Mouse (Mus musculus) urinary bladder, postnatal 25 days (tissue): Measurements from ENCODE around the gene Actl10.
A peak's percentile ranks its signal among the peaks of the same experiment; 100 is the strongest.

Source experiments
- DNase-seq: peaks from one replicate; pipeline ENCODE4 v3.0.0; 2022; ENCODE audit warnings: low spot score

Gene Actl10

GRCm38 (mm10) chr2:154551476-154551875, at the start of gene Actl10:
Gene Actl10, plus strand, starts transcription at chr2:154551776.
- DNase-seq: no peak

DNA sequence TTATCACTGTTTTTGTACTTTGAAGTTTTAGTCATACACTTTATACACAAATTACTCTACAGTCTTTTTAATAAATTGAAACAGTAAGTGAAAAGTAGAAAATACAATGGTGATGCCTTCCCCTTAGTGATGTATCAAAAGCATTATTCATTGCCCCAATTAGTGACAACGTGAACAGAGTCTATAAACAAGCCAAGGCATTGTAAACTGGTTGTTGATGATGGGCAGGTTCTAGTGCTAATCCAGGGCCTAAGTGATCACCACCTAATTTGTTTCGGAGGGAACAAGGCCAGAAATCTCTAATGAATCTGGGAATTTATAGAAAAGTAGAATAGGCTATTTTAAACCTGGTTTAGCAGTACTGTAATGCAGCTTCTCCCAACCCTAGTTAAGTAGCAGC, 44.5 kb upstream of the Actl10 start:
- DNase-seq: no peak

DNA sequence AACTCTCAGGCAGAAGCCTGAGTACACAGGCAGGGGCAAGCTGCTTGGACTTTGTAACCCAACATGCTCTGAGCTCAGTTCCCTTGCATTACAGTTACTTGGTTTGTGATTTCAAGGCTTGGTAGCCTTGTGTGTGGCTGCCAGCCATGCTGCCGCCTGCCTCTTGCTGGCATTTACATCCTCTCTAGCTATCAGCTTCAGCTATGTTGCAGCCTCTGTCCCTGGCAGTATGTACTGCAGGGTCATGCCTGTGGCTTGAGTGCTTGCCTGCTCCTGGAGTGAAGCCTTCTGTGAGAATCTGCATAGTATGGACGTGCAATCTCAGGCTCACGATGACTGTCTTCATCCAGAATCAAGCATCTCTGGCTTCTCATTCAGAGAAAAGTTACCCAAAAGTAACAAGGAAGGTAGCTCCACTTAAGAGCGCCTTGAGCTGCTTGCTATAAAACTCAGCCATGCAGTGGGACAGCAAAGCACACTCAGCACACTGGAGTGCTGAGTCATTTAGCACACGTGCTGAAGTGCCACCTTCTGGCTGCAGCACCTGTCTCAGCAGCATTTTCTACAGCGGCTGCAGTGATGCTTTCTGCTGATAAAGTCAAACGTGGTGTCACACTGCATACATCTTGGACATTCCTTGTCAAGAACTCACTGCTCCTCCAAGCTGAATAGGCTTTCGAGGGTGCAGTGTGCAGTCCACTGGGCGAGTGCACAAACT, 43.9 kb upstream of the Actl10 start:
- DNase-seq: no peak

- no peak for DNase-seq
Observed at GRCm38 (mm10) chr2:154508450-154508849, 43.1 kb upstream of the Actl10 start.

DNA sequence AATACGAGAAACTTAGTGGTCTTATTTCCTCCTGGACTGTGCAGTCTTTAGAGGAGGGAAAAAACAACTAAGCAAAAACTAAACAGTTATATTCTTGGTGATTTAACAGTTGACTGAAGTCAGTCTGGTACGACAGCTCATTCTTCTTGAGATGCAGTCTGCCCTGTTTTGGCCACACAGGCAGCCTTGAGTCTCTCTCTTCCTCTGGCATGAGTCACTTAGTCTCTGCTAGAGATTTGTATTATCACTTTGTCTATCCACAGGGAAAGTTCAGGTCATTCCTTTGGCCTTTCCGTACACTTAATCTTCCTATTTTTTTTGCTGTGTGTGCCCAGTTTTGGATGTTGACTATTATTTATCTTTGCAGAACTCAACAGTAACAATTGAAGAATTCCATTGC, 41.4 kb upstream of the Actl10 start:
- DNase-seq: no peak

DNA sequence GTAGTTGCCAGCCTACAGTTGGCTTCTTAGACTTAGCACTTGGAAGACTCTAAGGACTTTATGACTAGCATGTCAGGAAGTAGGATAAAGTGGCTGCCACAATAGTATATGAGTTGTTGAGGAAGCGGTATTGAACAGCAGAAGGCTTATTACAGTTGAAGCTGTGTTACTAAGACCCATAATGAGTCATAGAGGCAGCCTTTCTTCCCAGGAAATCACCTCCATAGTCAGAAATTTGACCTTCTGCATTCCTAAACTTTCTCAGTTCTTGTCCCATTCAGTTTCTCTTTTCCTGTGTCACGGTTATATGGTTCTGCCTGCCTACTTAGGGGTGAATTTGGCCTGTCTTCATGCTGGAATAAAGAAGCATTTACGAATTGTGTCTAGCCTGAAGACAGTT, 34.6 kb upstream of the Actl10 start:
- no peak for DNase-seq

- DNase-seq: no peak
Observed at GRCm38 (mm10) chr2:154517424-154517823, 34.2 kb upstream of the Actl10 start.

DNA sequence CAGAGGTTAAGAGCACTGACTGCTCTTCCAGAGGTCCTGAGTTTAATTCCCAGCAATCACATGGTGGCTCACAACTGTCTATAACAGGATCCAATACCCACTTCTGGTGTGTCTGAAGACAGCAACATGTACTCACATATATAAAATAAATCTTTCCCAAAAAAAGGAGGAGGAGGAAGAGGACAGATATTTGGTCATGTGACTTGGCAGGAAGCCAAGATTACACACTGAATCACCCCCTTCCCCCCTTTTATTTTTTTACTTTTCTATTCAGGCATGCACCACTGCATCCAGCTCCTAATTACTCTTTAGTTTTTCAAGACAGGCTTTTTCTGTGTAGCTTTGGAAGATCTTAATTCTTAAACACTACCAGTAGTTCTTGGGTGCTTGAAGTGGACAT, 30.1 kb upstream of the Actl10 start:
- DNase-seq: no peak

DNA sequence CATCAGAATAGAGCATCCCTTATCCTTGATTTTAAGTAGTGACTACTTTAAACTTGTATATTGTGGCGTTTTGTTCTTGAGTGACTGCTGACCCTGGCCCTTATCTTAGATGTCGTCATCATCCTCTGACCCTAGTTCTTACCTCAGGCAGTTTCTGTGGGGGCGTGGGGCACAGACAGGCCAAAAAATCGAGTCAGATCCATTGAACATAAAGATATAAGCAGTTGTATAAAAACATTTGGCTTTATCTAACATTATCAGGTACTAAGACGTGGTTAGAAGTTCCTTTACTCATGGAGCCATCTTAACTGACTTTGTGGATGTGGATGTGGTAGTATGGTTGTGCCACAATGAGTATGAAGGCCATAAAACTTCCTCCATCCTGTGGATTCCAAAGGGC, 29.2 kb upstream of the Actl10 start:
- DNase-seq: no peak

DNA sequence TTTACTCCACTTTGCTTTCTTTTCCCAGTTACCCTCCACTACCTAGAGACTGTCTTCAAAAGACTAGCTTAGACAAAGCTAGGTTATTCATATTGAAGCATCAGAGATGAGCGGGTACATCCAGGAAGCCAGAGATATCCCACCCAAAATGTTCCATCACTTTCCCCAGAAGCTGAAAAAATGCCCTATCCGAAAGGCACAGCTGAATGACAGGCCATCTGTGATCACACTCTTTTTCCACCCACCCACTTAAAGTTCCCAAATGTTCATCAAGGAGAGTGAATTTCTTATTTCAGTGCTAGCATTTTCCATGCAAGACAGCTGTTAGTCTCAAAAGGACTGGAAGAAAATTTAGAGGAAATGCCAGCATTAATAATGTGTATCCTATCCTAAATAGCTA, 26.3 kb upstream of the Actl10 start:
- no peak for DNase-seq

DNA sequence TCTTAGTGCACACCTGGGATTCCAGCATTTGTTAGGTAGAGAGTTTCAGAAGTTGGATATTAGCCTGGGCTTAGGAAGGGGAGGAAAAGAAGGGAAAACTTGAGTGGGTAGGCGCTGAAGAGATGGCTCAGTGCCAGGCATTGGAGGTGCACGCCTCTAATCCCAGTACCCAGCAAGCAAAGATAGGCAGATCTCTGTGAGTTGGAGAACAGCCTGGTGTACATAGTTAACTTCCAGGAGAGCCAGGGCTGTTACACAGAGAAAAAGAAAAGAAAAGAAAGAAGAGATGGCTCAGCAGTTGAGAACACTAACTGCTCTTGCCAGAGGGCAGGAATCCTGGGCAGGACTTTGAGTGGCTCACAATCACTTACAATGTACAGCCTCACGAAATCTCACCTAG, 25.0 kb upstream of the Actl10 start:
- DNase-seq: no peak

DNA sequence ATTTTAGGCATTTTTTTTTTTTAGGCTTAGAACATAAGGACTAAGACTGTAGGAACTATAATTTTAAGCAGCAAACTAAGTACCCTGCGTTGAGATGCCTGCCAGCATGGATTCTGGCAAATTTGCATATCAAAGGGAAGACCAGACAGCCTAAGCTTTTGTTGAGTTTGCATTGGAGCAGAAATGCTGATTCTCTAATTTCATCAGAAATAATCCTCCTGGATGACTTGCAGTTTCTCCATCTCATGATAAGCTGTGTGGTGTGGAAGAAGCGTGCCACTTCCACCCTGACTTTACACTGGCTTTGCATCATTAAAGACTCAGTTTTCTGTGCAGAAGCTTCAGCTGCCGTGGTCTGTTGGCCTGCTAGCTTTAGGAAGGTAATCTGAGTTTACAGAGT, 18.7 kb upstream of the Actl10 start:
- DNase-seq: no peak

DNA sequence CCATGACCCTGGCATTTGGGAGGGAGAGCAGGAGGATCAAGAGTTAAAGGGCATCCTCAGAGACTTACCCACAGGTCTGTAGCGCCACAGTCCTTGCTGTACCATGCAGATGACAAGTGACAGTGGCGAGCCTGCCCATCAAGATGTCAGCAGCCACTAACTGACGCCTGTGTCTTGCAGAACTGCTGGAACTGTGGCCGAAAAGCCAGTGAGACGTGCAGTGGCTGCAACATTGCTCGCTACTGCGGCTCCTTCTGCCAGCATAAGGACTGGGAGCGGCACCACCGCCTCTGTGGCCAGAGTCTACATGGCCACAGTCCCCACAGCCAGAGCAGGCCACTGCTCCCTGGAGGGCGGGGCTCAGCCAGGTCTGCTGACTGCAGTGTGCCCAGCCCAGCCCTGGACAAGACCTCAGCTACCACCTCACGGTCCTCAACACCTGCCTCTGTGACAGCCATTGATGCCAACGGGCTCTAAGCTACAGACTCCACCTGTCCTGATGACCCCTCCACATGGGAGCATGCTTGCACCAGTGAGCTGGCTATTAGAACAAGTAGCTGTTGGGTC, 16.8 kb upstream of the Actl10 start:
- DNase-seq: no peak

DNA sequence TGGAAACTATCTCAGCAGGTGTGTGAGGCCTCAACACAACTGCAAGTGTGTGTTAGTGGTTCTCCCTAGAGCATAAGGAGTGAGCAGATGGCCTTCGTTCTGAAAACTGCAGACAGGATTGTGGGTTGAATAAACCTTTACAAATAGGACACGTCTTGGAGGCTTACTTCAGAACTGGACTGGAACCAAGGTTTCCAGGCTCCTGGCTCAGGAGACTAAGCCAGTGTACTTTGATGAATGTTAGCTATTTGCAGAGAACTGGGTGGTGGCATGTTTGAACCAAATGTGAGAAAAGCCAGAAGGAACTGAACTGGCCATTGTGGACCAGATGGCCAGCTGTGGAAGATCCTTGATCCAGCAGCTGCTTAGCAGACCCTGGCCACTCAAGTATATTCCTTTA, 13.3 kb upstream of the Actl10 start:
- DNase-seq: no peak

GRCm38 (mm10) chr2:154538710-154539109, 12.9 kb upstream of the Actl10 start:
- no peak for DNase-seq

DNA sequence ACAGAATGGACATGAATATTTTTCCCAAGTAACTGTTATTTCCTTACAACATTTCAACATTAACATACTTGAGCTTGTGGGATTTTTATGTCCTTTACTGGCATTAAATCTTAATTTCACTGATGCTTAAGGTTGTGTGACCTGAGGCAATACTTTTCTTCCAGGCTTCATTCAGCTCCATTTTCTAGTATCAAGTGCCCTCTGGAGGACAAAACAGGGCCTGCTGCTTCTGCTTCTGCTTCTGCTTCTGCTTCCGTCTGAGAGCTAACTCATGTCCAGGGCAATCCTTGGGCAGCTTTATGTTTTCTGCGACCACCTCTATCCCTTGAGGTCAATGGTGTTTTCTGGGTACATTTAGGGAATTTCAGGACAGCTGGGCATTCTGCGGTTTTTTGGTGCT, 11.9 kb upstream of the Actl10 start:
- DNase-seq: no peak

- no peak for DNase-seq
Observed at GRCm38 (mm10) chr2:154541630-154542029, 9.9 kb upstream of the Actl10 start.

- no peak for DNase-seq
Observed at GRCm38 (mm10) chr2:154543567-154544347, 7.8 kb upstream of the Actl10 start.

DNA sequence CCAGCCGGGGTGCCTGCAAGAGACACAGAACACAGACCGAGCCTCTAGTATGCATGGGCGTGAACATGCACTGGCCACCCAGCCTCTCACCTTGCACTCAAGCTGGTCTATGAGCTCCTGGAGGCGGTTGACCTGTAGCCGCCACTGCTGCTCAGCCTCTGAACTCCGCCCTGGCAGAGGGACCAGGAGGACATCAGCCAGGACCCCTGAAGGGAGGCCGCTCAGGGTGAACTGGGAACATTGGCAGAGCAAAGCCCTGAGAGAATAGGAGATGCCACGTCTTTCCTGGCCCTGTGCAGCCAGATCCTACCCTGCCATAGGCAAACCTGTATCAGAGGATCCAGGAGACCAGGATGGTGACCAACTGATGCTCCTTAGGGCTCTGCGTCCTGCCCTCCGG, 4.9 kb upstream of the Actl10 start, which contains the start of gene 1700003F12Rik:
Gene 1700003F12Rik (plus strand): TSS at position 375 of the 400 bp plus-strand sequence.
- no peak for DNase-seq

DNA sequence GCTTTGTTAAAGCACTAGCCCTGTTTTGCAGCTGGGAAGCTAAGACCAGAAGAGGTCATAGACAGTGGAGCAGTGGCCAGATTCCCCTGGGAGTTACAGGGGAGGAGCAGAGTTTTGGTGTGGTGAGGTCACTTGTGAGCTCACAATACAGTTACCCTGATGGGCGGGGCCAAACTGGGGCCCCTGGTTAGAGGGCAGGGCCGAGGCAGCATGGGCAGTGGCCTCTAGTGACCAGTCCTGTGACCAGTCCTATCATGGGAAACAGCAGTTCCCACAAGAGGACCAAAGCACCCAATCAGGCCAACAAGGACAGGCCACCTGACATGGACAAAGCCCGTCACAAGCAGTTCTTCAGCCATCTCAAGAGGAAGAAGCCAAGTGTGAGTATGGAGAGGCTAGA, 2.9 kb upstream of the Actl10 start:
- DNase-seq: no peak

- peak; percentile 44 for DNase-seq
Observed at GRCm38 (mm10) chr2:154549127-154549885, 2.3 kb upstream of the Actl10 start.

- DNase-seq: no peak
Observed at GRCm38 (mm10) chr2:154549886-154550189, 1.7 kb upstream of the Actl10 start.

- no peak for DNase-seq
Observed at GRCm38 (mm10) chr2:154550937-154551336, 639 bp upstream of the Actl10 start.
